Mouse (Mus musculus): ENCODE data around the gene Mef2a.

DNA sequence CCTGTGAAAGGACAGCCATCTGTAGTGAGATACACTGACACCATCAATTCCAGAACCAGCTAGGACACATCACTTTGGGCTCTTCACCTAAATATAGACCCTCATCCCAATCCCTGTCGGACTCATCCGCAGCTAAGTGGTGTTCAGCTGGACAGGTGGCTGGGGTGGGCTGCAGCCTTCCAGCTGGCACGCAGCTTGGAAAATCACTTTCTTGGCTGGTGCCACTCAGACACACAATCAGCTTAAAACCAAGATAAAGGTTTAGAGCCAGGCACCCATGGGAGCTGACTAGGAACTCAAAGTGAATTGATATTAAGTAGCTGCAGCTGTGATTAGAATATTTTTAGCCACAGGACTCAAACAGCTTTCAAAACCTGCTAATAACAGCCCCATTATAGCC lies 142.4 kb downstream of the Mef2a start:
- TF ChIP-seq POLR2A (IDR thresholded peaks at IDR 0.05; ENCODE audit: borderline replicate concordance, extremely low read depth, low read depth, low read length) = no peak
- TF ChIP-seq CTCF (IDR thresholded peaks at IDR 0.05; ENCODE audit: insufficient read depth, low read length) = no peak

All from lung, adult 2 months (tissue).